Mouse (Mus musculus): ENCODE data around the gene Cebpz.

Cebpz gene

DNA sequence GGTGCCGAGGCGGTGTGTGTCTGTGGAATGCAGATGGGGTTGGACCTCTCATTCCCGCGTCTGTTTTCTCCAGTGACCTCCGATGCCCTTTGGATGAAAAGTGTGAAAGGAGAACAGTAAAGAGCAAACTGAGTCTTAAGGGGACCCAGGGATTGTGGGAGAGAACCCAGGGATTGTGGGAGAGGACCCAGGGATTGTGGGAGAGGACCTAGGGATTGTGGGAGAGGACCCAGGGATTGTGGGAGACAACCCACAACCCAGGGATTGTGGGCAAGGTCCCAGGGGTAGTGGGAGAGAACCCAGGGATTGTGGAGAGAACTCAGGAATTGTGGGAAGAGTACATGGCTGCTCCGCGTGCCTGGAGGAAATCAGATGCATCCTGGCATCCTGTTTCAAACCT is 41.9 kb downstream of the Cebpz start:
- no peak for DNase-seq

DNA sequence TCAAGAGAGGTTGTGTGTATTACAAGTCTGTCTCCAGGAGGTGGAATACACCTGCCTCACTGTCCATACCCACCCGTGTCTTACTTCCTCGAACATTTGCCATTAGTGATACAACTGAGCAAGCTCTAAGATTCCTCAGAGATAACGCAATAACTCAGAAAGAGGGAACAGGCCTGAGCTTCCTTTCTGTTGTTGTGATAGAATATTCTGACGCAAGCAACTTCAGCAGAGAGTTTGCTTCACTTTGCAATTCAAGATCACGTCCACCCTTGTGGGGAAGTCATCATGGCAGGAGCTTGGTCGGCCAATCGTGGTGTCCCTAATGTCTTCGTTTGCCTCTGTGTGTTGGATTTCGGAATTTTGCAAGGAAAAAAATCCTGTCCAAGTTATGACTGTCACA is 45.8 kb downstream of the Cebpz start:
- no peak for DNase-seq

DNA sequence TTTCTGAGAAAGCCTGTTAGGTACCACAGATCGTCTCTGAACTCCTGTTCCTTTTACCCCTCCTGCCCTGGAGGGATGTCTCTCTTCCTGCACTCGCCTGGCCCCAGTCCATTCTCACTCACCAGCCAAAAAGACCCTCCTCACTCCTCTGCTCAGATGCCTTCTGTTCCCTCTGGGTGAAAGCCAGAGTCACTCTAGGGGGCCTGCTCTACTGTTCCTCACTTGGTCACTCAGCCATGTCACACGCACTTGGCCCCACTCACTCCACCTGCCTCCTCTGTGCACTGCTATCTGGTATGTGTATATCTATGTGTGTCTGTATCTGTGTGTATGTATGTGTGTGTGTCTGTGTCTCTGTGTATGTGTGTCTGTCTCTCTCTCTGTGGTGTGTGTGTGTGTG is 47.7 kb downstream of the Cebpz start:
- no peak for DNase-seq

DNA sequence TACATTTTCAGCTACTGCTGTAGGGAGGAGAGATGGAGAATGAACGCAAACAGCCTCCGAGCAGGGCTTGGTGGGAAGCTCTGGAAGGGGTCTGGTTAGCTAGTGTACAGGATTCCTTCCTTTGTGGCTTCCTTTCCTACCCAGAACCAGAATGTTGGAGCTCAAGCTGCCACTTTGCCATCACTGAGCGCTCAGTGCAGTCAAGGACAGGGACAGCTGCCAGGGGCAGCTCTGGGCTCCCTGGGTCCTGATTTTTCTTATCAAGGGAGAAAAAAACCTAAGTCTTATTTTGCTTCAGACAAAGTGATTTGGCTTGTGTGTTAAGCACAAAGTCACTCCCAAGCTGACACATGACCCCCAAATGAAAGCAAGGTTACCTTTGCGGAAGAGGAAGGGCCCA is 48.3 kb downstream of the Cebpz start:
- no peak for DNase-seq

DNA sequence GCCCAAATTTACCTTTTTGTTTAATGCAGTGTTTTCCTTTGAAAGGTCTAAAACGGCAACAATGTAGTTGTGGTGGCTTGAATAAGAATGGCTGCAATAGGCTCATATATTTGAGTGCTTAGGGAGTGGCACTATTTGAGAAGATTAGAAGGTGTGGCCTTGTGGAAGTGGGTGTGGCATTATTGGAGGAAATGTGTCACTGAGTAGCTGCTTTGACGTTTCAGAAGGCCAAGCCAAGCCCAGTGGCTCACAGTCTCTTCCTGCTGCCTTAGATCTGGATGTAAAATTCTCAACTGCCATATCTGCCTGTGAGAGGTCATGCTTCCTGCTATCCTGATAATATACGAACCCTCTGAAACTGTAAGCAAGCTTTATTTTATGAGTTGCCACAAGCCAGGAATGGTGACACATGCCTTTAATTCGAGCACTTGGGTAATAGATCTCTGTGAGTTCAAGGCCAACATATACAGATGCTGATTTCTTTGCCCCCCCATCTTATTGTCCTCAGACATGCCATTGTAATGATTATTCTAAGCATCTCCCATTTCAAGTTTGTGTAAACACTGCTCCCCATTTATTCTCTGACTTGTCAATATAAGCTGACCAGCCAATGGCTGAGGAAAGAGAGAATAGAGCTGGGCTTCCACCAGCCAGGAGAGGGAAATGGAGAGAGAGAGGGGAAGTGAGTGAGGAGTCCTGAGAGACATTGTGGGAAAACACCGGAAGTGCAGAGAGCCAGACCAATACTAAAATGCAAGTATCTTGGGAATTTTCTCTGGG is 51.4 kb downstream of the Cebpz start:
- no peak for DNase-seq

DNA sequence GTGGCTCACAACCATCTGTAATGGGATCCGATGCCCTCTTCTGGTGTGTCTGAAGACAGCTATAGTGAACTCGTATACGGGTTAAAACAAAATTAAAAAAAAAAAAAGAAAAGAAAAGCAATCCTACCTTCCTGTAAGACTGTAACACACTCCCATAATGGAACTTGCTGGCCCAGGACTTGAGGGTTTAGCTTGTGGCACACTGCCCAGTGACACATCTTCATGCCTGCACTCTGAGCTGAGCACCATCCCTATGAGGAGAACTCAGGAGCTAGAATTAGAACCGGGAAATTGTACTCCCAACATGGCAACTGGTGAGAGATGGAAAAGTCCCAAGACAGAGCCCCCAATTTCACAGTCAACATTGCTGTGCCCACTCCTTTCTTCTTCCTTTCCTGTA is 53.6 kb downstream of the Cebpz start:
- no peak for DNase-seq

DNA sequence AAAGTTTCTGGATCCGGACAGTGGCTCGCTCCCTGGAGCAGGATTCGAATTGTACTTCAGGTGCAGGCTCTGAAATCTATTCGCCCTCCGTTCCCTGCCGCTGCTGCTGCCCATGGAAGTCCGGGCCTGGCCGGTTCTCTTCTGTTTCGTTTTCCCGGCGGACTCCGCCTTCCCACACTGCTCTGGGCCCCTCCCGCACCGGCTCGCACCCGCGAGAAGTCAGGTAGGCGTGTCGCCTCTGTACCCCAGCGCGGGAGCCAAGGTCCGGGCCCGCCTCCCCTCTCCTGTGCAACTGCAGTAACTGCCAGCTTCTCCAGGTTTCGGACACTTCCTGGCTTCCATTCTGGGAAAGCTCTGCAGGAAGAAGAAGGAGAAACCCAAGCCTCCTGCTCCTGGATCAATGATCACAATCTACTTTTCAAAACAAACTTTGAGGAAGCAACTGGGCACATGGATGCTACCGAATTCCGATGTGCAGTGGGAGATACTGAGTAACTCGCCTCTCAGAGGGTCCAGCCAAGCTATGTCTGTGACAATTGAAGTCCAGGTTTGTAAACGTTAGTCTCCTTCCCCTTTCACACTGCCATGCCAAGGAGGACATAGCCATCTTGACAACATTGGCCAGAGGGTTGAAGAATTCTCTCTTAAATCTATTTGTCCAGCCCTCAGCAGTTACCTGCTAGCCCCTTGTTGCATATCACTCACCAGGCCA is 54.3 kb downstream of the Cebpz start, which contains the start of gene Eif2ak2:
Gene Eif2ak2 (minus strand): TSS at position 173 of the 712 bp plus-strand sequence.
- peak; percentile 93 for DNase-seq

DNA sequence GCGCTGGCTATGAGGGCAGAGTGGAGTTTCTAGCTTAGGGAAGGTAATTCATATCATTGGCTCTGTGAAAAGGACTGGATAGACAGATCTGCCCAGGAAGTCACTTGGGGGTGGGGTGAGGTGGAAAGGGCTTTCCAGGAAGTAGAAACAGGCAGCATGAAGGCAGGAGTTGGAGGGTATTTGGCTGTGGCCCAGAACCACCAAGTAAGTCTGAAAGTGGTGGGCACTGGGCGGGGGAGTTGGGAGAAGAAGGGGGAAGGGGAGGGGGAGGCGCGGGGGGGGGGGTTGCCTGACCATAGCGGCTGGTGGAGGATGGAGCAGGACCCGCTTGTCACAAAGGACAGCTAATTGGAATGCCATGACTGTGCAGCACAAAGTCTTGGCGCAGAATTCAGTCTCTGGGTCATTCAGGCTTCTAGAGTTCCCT is 55.0 kb downstream of the Cebpz start:
- peak; percentile 51 for DNase-seq

DNA sequence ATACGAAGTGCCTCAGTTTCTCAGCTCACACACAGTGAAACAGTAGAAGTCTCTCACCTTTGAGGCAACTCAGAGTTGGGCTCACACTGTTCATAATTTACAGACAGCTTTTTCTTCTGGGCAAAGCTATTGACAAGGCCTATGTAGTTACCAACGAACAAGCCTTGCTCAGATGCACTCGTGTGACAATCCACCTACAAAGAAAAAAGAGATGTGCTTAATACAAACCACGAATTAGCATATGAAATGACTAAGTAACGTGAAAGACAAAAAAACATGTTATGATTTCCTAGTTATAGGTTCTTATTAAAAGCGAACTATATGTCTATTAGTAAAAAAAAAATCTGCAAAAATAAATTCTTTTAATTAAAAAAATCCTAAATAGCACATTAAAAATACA is 63.0 kb downstream of the Cebpz start:
- DNase-seq: no peak
